Mouse (Mus musculus) thymus, postnatal 36 days (tissue): ENCODE data around the gene Atad3a.

Experiments
- DNase-seq, 2 experiments: peaks; one replicate each; pipeline ENCODE4 v3.0.0; 2022; ENCODE audit warnings: mixed read lengths in 2 of 2

Atad3a gene

DNA sequence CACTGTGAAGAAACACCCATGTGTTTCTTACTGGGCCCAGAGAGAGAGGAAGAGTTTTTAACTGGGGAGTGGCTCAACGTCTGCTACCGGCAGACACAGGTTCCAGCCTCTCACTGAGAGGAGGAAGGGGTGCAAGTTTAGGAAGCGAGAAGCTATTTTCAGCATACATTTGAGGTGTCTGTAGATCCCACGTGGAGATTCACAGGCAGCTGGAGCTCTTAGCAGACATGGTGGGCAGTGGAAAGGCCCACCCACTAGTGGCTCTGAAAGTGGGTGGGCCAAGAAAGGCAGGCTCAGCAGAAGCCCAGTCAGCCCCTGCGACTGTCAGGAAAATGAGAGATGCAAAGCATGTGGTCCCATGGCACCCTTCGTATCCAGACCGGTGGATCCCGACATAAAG, 22.6 kb downstream of the Atad3a start:
- no peak for DNase-seq

DNA sequence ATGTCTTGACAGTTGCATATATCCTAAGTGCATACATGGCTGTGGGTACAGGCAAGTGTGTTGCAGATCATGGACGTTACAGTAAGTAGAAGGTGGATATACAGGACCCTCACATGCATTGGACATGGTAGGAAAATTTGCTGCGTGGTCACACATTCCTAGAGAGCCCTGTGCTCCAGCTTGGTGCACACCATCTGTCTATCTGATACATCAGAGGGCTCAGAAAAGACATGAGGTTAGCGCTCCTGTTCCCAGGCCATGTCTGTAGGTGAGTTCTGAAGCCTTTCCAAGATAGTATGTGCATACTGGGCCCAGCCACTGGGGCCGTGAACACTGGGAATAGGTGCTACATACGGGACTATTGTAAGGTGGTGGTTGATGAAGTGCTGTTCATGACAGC, 24.5 kb downstream of the Atad3a start:
- DNase-seq, result no peak

DNA sequence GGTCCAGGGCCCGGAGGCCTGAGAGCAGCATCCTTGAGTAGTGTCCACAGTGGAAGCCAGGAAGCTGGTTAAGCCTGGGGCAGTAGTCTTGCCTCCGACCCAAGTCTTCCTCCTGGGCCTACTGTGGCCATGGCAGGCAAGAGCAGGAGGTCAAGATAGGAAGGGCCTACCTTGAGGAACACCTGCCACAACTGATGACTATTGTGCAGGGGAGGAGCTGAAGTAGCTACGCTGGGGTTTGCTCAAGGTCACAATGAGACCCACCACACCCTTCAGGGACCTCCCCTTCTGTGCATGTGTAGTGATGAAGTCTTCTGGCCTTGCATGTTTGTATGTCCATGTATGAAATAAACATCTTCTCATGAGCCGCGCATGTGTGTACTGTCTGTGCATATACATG, 25.1 kb downstream of the Atad3a start:
- no peak for DNase-seq

DNA sequence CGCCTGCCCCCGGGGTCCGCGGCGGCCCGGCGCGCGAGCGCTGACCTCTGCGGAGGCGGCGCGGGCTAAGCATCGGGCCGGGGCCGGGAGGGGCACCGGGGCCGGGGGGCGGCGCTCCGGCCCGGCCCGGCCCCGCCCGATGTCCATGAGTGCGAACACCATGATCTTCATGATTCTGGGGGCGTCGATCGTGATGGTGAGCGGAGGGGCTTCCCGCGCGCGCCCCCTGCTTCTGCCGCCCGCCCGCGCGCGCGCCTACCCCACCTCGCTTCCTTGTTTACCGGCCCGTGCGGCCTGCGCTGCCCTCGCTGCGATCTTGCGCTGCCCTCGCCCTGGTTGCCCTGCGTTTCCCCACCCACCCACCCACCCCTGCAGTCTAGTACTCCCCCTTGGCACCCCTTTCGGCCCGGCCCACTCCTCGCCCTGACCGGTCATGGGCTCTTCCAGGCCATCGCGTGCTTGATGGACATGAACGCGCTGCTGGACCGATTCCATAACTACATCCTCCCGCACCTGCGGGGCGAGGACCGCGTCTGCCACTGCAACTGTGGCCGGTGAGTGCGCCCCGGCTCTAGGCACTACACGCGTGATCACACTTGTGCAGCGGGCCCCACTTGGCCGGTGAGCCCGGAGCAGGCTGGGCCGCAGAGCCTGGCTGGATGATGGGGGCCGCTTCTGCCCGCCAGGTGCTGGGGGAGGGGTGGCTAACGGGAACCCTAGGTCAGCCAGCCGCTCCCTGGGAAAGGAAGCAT, 25.8 kb downstream of the Atad3a start:
- peak; percentile 59 to 67 for DNase-seq

DNA sequence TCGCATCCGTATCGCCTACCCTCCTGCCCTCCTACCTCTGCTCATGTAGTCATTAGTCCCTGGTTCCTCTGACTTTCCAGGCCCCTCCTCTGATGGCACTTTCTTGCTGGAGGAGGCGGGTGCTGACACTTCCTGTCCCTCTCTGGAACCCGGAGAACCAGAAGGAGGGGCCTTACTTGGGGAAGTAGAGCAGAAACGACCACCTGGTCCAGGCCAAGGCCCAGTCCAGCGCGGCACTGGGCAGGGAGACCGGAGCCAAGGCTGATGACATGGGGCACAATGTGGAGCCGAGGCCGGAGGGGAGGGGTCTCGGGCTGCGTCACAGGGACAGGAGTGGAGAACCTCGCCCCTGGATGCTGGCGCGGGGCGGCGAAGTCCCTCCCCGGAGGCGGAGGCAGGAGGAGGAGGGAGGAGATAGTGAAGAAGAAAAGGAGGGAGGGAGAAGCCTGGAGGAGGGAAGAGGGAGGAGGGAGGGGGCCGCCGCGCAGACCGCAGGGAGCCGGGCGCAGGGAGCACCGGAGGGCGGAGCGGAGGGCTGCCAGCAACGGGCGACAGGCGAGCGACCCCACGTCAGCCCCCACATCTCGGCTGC, 26.4 kb downstream of the Atad3a start, which contains the start of gene Tmem240:
Gene Tmem240, plus strand, starts transcription at position 451 of the 592 bp plus-strand sequence.
- DNase-seq, result peak; percentile 84 to 90

DNA sequence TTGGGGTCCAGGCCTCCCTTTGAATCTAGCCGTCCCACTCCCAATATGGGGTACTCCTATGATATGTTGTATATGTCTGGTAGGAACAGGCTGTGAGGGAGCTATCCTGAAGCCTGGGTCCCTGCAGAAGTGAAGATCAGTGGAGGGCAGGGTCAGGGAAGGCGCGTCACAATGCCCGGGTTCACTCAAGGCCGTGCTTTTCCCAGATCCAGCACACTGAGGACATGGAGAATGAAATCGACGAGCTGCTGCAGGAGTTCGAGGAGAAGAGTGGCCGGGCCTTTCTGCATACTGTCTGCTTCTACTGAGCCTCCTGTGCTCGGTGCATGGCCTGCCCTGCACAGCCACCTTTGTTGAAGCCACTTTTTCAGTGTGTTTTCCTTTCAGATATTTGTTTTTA, 27.6 kb downstream of the Atad3a start:
- no peak for DNase-seq

DNA sequence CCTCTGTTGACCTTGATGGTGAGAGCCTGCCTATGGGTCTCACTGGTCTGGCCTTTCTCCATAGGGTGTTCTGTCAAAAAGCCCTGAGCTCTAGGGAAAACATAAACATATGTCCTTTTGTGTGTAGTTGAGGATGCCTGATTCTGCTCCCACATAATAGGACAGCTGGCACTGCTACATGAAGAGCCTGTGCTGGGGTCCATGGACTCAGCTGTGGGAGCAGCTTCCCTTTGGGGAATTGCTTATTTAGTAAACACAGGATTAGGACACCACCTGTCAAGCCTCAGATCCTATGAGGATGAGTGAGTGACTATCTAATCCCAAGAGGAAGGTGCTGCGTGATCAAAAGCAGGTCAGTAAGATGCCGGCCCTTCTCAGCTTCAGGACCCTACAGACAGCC, 32.9 kb downstream of the Atad3a start:
- no peak for DNase-seq

DNA sequence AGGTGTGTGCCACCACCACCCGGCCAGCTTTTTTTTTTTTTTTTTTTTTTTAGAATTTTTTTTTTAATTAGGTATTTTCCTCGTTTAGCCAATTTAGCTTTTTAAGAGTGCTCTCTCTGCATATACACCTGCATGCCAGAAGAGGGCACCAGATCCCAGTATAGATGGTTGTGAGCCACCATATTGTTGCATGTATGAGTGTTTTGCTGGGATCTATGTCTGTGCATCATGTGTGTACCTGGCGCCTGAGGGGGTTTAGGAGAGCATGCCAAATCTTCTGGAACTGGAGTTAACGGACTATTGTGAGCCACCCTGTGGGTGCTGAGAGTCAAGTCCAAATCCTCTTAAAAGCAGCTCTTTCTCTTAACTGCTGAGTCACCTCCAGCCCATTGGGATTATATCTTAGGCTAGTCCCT, 39.2 kb downstream of the Atad3a start:
- peak; percentile 15 to 20 for DNase-seq

DNA sequence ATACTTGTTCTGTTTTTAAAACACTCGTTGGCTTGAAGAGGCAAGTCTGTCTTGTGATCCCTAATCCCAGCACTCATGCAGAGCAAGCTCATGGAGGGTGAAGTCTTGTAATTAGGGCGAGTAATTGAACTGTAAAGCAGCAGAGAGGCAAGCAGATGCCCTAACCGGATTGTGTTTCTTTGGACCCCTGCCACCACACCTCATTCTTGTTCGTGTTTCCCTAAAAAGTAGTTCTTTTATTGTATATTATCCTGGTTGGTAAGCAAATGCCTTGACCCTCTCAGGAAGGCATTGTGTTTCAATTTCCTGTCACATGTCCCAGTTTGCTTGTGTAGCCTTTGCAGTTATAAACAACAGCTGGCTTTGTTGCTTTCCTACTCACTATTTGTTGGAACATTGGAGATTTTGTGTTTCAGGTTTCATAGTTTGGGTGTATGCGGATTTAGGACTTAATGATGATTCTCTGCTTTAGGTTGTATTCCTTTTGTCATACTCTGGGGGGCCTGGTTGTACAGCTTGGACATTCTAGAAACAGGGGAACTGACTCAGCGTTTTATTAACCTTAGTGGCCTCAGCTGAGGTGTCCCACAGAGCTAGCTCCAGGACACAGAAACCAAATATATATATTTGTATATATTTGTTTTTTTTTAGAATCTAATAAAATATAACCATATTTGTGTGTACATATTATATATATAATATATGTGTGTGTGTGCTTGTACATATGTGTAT, 50.2 kb downstream of the Atad3a start:
- DNase-seq, result no peak

DNA sequence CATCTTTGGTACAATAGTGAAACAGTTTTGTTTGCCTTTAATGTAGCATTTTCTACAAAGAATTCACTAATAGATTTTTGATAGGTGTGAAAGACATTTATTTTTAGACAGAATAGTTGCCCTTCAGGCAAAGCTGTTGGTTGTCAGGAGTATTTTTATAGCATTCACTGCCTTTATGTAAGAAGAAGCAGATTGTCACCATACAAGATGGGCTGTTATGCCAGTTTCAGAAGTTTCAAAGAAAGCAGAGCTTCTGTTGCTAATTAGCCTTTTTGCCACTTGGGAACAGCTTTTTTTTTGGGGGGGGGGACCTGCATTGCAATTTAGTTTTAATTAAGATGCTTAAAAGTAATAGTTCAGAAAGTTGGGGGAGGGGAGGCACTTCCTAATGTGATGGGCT, 51.9 kb downstream of the Atad3a start:
- no peak for DNase-seq

DNA sequence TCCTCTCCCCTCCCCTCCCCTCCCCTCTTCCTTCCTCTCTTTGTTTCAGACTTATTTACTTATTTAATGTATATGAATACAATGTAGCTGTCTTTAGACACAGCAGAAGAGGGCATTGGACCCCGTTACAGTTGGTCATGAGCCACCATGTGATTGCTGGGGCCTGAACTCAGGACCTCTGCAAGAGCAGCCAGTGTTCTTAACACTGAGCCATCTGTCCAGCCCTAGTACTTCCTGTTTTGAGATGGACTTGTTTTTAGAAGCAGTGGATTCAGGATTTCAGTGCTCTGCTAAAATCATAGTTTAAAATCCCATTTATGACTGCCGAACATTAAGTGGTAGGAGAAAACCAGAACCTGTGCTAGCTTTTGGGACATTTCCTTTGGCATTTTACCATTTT, 52.3 kb downstream of the Atad3a start:
- no peak for DNase-seq

DNA sequence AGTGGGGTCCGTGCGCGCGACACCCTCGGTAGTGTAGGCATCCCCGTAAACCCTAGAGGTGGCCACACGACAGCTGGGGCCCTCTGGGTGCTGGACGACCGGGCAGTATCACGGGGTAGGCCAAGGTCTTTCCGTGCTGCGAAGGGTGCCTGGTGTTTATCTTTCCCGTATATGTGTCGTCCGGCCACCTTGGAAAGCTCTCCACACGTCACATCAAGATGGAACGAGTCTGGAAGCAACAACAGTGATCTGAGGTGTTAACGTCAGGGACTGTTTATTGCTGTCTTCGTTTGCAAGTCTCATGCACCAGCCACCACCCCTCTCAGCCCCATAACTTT, 55.3 kb downstream of the Atad3a start:
- no peak for DNase-seq

DNA sequence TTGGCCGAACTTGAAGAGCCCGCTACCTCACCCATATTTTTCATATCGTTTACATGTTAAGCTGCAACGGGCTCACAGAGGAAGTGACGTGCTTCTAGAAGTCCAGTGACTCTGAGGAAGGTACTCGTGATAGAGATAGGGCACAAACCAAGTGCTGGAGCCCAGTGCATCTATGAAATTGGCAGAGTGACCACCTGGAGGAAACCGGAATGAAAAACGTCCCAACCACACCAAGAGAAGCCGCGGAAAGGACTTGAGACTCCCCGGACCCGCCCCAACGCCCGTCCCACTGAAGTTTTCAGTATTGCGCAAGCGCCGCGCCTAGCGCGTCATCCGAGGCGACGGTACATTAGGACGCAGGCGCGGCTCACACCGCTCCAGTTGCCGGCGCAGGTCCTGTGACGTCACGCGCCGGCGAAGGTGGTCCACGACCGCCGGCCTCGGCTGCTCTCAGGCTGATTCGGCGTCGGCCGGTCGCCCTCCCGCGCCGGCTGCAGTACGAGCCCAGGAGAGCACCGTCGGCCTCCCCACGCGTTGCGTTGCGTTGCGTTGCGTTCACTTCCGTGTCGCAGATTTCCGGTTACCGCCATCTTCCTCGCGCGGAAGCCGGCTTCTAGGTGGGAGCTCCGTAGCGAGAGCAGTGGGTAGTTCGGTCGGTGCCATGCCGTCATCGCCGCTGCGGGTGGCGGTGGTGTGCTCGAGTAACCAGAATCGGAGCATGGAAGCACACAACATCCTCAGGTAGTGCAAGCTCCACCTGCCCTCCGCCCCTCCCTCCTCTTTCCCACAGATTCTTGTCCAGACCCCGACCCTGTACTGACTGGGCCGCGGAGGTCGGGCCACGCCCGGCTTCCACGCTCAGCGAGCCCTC, 55.9 kb downstream of the Atad3a start, which contains the start of gene Ssu72:
Gene Ssu72, plus strand, starts transcription at position 80 of the 871 bp plus-strand sequence.
- DNase-seq, result peak; percentile 91 to 92

DNA sequence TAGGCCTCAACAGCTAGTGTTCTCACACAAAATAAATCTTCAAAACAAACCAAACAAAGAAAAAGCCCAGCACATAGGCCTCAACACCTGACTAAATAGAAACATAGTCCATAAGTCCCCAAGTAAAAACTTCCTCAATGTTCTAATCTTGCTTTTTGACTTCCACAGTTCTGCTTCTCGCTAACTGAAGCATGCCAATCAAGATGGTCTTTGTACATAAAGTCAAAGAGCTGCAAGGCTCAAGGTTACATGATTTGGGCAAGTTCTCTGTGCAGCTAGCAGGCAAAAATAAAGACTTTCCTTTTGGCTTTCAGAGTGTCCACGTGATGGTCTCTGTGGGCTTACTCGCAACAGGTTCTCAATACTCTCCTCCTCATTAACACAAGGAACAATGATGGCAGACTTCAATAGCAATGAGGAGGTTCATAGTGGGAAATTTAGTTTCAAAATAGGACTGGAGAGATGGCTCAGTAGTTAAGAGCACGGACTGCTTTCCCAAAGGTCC, 57.4 kb downstream of the Atad3a start:
- DNase-seq, result no peak

DNA sequence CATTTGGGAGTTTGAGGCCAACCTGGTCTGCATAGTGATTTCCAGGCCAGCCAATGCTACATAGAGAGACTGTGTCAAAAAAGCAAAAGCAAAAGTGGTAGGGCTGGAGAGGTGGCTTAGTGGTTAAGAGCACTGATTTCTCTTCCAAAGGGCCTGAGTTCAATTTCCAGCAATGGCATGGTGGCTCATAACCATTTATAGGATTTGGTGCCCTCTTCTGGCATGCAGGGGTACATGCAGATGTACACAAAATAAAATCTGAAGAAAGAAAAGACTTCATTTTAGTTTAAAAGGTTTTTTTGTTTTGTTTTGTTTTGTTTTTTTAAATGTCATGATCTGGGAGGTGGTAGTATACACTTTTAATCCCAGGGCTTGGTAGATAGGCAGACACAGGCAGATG, 60.5 kb downstream of the Atad3a start:
- DNase-seq, result no peak

DNA sequence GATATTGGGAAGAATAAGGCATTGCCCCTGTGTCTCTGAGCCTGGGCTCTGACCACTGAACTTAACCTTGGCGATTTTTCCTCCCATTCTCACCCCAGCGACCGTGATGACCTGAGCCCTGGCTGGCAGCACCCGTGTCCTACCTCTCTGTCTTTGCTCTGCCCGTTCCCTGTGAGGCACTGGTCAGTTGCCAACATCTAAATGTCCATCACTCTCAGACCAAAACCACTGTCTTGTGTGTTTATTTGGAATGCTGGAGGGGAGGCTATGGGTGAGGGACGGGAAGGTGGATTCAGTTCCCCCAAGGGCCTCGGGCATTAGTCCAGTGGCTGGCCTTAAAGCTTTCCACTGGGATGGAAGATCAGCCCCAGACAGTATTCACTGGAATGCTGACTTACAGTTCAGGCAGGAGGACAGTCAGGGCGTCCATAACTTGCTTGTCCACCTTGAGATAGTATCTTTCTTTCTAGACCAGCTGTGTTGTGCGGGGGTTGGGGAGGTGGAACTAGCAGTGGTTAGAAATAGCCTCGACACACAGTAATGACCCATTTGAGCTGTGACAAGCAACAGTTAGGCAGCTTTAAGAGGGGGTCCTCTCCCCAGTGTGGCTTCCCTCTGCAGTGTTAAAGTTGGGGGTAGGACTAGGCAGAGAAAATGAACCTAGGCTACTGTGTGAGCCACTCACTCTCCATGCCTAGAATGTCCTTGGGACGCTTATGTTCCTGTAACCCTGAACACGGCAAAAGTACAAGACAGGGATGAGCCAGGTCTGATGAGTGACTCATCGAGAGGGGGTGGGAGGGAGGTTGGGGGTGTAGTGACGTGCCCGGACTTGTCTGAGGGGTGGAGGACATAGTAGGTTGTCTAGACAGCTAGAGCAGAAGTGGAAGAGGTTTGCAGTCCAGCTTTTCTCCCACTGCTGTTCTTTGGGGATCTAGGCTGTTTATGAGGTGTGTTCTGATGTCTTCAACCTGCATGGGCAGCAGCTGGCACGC, 64.3 kb downstream of the Atad3a start:
- DNase-seq, result no peak

DNA sequence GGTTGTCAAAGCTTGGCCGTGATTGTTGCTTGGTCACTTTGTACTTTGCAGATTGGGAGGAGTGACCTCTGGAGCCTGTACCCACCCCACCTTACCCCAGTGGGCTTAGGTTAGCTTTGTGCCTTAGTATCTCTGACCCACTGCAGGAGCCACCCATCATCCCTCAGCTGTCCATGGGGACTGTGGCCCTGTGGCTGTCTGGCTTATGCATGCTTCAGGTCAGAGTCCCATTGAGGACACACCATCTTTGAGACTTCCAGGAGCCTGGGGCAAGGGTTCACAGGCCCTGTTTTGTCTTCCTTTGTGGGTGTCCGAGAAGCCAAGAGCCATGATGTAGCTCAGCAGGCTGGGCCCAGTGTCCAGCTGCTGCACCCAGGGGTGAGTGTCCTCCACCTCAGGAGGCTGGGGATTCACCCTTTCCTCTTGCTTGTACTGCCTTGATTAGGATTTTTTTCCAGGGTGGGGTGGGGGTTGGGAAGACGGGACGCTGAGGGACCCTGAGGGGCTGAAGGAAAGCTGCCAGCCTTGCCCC, 65.3 kb downstream of the Atad3a start:
- DNase-seq, result no peak

DNA sequence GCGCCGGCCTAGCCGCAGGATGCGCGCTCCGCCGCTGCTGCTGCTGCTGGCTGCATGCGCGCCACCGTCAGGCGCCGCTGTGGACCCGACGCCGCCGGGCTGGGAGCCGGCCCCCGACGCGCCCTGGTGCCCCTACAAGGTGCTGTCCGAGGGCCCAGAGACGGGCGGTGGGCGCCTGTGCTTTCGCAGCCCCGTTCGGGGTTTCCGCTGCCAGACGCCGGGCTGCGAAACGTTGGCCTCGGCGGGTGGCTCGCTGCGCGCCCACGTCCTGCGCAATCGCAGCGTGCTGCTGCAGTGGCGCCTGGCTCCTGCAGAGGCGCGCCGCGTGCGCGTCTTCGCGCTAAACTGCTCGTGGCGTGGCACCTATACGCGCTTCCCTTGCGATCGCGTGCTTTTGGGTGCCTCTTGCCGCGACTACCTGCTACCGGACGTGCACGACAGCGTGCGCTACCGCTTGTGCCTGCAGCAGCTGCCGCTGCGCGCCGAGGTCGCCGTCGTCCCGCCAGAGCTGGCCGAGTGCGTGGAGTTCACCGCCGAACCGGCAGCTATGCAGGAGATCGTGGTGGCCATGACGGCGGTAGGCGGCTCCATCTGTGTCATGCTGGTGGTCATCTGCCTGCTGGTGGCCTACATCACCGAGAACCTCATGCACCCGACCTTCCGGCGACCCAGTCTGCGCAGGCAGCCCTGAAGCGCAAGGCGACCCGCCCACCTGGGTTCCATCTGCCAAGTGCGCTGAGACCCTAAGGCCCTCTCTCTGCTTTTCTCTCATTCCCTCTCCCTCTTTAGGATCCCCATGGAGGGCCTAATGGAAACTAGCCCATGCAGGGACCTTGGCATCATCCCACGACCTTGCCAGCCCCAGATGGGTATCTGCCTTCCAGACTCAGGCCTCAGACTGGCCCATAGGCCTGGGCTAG, 66.2 kb downstream of the Atad3a start:
- DNase-seq, result peak; percentile 76 to 85

DNA sequence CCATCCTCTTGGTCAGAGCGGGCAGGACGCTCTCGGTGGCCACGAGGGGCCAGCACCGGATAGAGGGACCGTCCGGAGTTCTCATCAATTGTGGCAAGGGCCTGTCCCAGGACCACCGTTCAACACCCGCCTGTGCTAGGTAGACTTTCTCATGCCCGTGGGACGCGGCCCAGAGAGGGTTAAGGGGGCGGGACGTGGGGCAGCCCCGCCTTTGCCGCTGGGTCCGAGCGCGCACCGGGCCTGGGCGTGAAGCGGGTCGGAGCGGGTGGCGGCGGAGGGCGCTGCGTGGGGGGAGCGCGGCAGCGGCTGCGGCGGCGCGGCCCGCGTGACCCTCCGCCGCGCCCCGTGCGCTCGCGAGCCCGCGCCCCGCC, 66.8 kb downstream of the Atad3a start, which contains the start of gene Fndc10:
Gene Fndc10, plus strand, starts transcription at position 232 of the 371 bp plus-strand sequence.
- peak; percentile 63 to 75 for DNase-seq

DNA sequence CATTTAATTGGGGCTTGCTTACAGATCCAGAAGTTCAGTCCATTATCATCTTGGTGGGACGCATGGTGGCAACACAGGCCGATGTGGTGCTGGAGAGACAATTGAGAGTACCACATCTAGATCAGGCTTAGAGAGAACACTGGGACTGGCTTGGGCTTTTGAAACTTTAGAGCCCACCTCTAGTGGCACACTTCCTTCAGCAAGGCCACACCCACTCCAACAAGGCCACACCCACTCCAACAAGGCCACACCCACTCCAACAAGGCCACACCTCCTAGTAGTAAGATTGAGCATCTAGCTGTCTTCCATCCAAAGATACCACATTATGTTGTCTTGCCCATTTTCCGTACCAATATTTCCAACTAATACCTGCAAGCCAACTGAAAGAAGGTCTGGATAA, 68.5 kb downstream of the Atad3a start:
- no peak for DNase-seq
